Mouse (Mus musculus): ENCODE data around the gene Fam90a1a. TPM values are rescaled to one million over a fixed set of nuclear protein-coding genes. Genes with fewer than 3 reads are reported as not detected.
A peak's percentile ranks its signal among the peaks of the same experiment; 100 is the strongest.

The Fam90a1a gene
- polyA plus RNA-seq, 1 experiment: not detected

DNA sequence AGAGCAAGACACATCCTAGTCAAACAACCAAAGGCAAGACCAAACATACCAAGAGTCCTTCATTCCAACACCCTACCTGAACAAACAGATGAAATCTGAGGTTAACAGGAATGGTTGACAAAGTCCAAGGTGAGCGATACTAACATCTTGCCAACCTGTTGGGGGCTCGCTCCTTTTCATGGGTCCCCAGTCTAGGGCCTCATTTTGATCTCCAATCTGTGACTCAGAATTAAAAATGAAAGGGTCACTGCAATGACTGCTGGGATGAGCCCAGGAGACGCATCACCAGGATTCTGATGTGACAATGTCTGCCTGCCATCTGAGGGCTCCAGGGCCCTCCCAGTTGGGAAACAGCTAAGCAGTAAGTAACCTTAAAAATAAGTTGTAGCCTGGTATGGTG is 11.0 kb downstream of the Fam90a1a start, which contains the start of gene Ccdc70:
Ccdc70 (plus strand) TSS at position 301 of the 400 bp plus-strand sequence.
- TF ChIP-seq POLR2A (IDR thresholded peaks at IDR 0.05; ENCODE audit: borderline replicate concordance, extremely low read depth, insufficient read depth, insufficient read length, poor library complexity, severe bottlenecking) (no peak), CTCF (IDR thresholded peaks at IDR 0.05; ENCODE audit: borderline replicate concordance, extremely low read depth, insufficient read depth, insufficient read length) (no peak)
- DNase-seq (ENCODE audit: low read depth): no peak

- no peak for TF ChIP-seq CTCF (IDR thresholded peaks at IDR 0.05; ENCODE audit: borderline replicate concordance, extremely low read depth, insufficient read depth, insufficient read length)
- TF ChIP-seq POLR2A (IDR thresholded peaks at IDR 0.05; ENCODE audit: borderline replicate concordance, extremely low read depth, insufficient read depth, insufficient read length, poor library complexity, severe bottlenecking): no peak
- DNase-seq (ENCODE audit: low read depth): peak; percentile 43
Observed at GRCm38 (mm10) chr8:21978193-21978592, 19.7 kb downstream of the Fam90a1a start.

DNA sequence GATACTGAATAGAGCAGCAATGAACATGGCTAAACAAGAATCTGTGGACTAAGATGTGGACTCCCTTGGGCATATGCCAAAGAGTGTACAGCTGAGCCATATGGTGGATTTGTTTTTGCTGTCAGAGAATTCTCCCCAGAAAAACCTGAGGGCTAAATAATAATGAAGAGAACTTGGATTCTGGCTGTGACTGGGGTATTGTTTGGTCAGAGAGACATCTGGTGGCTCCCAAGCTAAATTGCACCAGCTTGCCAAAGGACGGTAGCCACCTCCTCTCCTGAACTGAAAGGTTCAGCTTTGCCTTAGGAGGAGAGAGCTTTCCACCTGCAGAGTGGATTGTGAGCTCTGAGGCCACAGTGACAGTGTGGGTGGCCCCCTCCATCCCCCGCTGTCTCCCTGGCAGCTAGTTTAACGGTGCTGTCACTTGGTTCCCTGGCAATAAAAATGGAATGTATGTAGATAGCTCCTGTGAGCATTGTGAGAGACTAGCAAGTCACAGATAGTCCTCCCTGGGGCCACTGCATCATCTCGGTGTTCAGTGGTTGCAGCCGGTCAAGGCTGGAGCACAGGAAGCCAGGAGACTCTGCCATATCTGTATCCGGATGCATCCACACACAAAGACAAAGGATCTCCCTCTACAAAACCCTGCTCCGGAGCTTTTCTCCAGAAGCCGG is 23.3 kb downstream of the Fam90a1a start:
- DNase-seq (ENCODE audit: low read depth): peak; percentile 81
- TF ChIP-seq CTCF (IDR thresholded peaks at IDR 0.05; ENCODE audit: borderline replicate concordance, extremely low read depth, insufficient read depth, insufficient read length): peak; percentile 55; the same call in 1 of the 2 replicates
- TF ChIP-seq POLR2A (IDR thresholded peaks at IDR 0.05; ENCODE audit: borderline replicate concordance, extremely low read depth, insufficient read depth, insufficient read length, poor library complexity, severe bottlenecking): no peak

DNA sequence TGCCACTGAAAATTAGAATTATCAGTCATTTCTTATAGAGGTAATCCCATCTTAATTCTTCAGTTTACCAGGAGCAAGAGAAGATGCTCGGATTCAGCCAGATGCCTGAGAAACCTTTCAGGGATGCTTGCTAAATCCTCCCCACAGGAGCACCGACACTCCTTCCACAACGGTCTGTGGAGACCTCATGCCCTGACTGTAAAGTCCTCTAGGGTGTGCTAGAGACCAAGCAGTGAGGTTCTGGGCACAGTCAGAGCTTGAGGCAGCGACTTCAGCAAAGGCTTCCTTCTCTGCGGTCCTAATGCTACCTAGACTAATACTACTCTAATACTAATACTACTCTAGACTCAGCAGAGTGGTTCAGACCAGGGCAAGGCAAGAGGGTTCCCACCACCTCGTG is 33.7 kb downstream of the Fam90a1a start:
- DNase-seq (ENCODE audit: low read depth): peak; percentile 66
- no peak for TF ChIP-seq POLR2A (IDR thresholded peaks at IDR 0.05; ENCODE audit: borderline replicate concordance, extremely low read depth, insufficient read depth, insufficient read length, poor library complexity, severe bottlenecking)
- TF ChIP-seq CTCF (IDR thresholded peaks at IDR 0.05; ENCODE audit: borderline replicate concordance, extremely low read depth, insufficient read depth, insufficient read length): peak; percentile 77

DNA sequence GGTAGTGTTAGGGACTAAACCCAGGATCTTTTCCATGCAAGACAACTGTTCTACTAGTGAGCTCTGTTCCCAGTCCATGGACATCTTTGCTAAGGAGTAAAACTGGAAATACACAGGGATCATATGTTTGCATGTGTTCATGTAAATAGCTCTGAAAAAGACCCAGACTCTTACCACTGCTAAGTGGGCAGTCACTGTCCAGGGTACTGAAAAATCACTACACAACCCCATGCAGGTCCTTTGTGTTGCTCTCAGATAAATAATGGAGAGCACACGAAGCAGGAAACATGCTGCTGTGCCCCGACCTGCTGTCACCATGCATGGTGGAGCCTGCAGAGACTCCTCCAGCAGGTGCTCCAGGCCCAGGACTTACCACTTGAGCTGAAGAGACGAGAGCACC is 36.7 kb downstream of the Fam90a1a start:
- peak; percentile 3 for DNase-seq (ENCODE audit: low read depth)
- TF ChIP-seq POLR2A (IDR thresholded peaks at IDR 0.05; ENCODE audit: borderline replicate concordance, extremely low read depth, insufficient read depth, insufficient read length, poor library complexity, severe bottlenecking) (no peak), CTCF (IDR thresholded peaks at IDR 0.05; ENCODE audit: borderline replicate concordance, extremely low read depth, insufficient read depth, insufficient read length) (no peak)

GRCm38 (mm10) chr8:22004750-22005522 is 46.4 kb downstream of the Fam90a1a start:
- TF ChIP-seq POLR2A (IDR thresholded peaks at IDR 0.05; ENCODE audit: borderline replicate concordance, extremely low read depth, insufficient read depth, insufficient read length, poor library complexity, severe bottlenecking) (no peak), CTCF (IDR thresholded peaks at IDR 0.05; ENCODE audit: borderline replicate concordance, extremely low read depth, insufficient read depth, insufficient read length) (no peak)
- no peak for DNase-seq (ENCODE audit: low read depth)

- DNase-seq (ENCODE audit: low read depth): no peak
Observed at GRCm38 (mm10) chr8:22006423-22006822, 47.9 kb downstream of the Fam90a1a start.

GRCm38 (mm10) chr8:22009403-22009802 is 50.9 kb downstream of the Fam90a1a start:
- DNase-seq (ENCODE audit: low read depth): no peak
- TF ChIP-seq CTCF (IDR thresholded peaks at IDR 0.05; ENCODE audit: borderline replicate concordance, extremely low read depth, insufficient read depth, insufficient read length) (no peak), POLR2A (IDR thresholded peaks at IDR 0.05; ENCODE audit: borderline replicate concordance, extremely low read depth, insufficient read depth, insufficient read length, poor library complexity, severe bottlenecking) (no peak)

More at GRCm38 (mm10) chr8:22006423-22006822, 47.9 kb downstream of the Fam90a1a start:
- TF ChIP-seq CTCF (IDR thresholded peaks at IDR 0.05; ENCODE audit: borderline replicate concordance, extremely low read depth, insufficient read depth, insufficient read length) (no peak), POLR2A (IDR thresholded peaks at IDR 0.05; ENCODE audit: borderline replicate concordance, extremely low read depth, insufficient read depth, insufficient read length, poor library complexity, severe bottlenecking) (no peak)

DNA sequence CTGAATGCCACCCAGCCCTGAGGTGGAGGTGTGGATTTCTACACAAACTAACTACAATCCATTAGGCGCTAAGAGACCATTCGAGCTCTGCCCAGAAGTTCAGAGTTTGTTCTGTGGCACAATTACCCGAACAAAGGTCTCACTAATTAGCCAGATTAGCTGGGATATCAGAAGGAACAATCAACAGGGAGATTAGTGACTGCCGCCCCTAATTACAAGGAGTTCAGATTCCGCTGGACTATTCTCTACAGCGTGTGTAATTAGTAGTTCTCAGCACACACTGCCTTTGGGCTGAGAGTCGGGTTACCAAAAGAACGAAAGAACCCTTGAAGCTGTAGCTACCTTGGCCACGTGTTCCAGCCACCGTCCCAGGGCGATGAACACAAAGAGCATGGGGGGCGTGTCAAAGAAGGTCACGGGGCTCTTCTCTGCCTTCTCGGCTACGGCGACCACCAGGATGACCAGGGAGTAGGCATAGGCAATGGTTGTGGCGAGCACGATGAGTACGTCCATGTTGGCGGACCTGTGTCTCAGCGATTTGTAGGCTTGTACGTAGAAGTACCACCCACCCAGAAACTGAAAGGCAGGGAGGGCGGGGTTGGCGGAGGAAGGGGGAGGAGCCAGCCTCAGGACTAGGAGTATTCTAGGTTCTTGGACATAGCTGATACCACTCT is 54.7 kb downstream of the Fam90a1a start:
- DNase-seq (ENCODE audit: low read depth): peak; percentile 31
- TF ChIP-seq CTCF (IDR thresholded peaks at IDR 0.05; ENCODE audit: borderline replicate concordance, extremely low read depth, insufficient read depth, insufficient read length) (no peak), POLR2A (IDR thresholded peaks at IDR 0.05; ENCODE audit: borderline replicate concordance, extremely low read depth, insufficient read depth, insufficient read length, poor library complexity, severe bottlenecking) (no peak)

Other genes with a start within 250 kb of the Fam90a1a start
- gene Defa24, start 224.2 kb upstream of the Fam90a1a start, polyA plus RNA-seq (2012; rRNA removed): not detected in 2 replicates
- gene Defb50, start 135.2 kb upstream of the Fam90a1a start, polyA plus RNA-seq (2012; rRNA removed): not detected in 2 replicates
- gene Defb2, start 118.8 kb upstream of the Fam90a1a start, polyA plus RNA-seq (2012; rRNA removed): not detected in 2 replicates
- gene Defb10, start 99.8 kb upstream of the Fam90a1a start, polyA plus RNA-seq (2012; rRNA removed): not detected in 2 replicates
- not detected in 2 replicates for gene Defb9, start 73.3 kb upstream of the Fam90a1a start, polyA plus RNA-seq (2012; rRNA removed)
- 9.1 and 15.4 TPM in 2 replicates for gene Defb11, start 52.3 kb upstream of the Fam90a1a start, polyA plus RNA-seq (2012; rRNA removed)
- gene Defb15, start 26.0 kb upstream of the Fam90a1a start, polyA plus RNA-seq (2012; rRNA removed): not detected in 2 replicates
- gene Defb35, start 20.4 kb upstream of the Fam90a1a start, polyA plus RNA-seq (2012; rRNA removed): not detected in 2 replicates
- not detected in 2 replicates for gene Defb13, start 12.0 kb upstream of the Fam90a1a start, polyA plus RNA-seq (2012; rRNA removed)
- not detected in 2 replicates for gene Ccdc70, start 11.1 kb downstream of the Fam90a1a start, polyA plus RNA-seq (2012; rRNA removed)
- gene Atp7b, start 101.6 kb downstream of the Fam90a1a start, polyA plus RNA-seq (2012; rRNA removed): 2.1 and 2.5 TPM in 2 replicates
- gene Alg11, start 102.0 kb downstream of the Fam90a1a start, polyA plus RNA-seq (2012; rRNA removed): 10.0 and 14.8 TPM in 2 replicates
- gene Nek5, start 166.3 kb downstream of the Fam90a1a start, polyA plus RNA-seq (2012; rRNA removed): 0.57 and 0.79 TPM in 2 replicates
- gene Nek3, start 207.7 kb downstream of the Fam90a1a start, polyA plus RNA-seq (2012; rRNA removed): 7.6 and 7.7 TPM in 2 replicates
- 16.7 and 23.6 TPM in 2 replicates for gene Ckap2, start 227.1 kb downstream of the Fam90a1a start, polyA plus RNA-seq (2012; rRNA removed)
- gene Vps36, start 234.1 kb downstream of the Fam90a1a start, polyA plus RNA-seq (2012; rRNA removed): 21.3 and 29.2 TPM in 2 replicates

Data from brain, embryonic 14.5 days (tissue).